Mouse (Mus musculus): ENCODE results near the gene Rpl36al. TPM values are rescaled to one million over a fixed set of nuclear protein-coding genes. Genes with fewer than 3 reads are reported as not detected.
"Not testable (repeated sequence)": the region's sequence is repeated elsewhere in the genome, so short reads cannot be mapped to it uniquely, and the experiment has no call there.

Gene Rpl36al
- total RNA-seq, 4 experiments from 2014 or later = 457 to 680 (median 548) TPM

DNA sequence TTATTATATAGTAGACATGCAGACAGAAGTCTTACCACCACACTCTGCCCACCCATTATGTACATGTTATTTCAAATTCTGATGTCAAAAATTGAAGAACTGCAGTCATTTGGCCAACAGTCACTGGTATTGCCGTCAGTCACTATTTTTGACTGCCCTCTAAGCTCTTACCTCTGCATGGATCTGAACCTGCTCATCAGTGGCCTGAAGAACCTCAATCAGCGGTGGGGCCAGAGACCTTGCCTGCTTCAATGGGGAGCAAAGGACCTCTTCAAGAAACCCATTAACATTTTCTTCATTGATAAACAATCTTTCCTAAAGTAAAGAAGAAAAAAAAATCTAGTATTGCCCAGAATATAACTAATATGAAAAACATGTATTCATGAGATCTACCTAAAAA is 8.8 kb upstream of the Rpl36al start:
- no peak for DNase-seq

- DNase-seq = no peak
These were observed 7.5 kb upstream of the Rpl36al start for GRCm38 (mm10) chr12:69191396-69191795.

GRCm38 (mm10) chr12:69190522-69190921 is 6.6 kb upstream of the Rpl36al start:
- DNase-seq = no peak

DNA sequence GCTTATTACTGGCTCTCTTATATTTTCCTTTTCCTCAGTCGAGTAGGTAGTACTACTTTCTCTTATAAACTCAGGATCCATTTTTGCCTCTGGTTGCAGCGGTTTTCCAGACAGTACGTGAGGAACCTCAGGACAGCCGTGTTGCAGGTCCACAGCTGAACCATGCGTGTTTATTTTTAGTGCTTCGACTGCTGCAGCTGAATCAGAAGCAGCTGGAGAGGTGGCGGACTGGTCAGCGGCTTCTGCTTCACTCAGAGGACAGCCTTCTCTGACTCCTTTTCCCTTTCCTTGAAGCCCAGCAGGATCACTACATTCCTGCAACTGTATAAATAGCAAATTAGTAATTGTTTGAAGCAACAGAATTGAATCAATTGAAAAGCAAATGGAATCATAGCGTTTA is 6.2 kb upstream of the Rpl36al start:
- no peak for DNase-seq

DNA sequence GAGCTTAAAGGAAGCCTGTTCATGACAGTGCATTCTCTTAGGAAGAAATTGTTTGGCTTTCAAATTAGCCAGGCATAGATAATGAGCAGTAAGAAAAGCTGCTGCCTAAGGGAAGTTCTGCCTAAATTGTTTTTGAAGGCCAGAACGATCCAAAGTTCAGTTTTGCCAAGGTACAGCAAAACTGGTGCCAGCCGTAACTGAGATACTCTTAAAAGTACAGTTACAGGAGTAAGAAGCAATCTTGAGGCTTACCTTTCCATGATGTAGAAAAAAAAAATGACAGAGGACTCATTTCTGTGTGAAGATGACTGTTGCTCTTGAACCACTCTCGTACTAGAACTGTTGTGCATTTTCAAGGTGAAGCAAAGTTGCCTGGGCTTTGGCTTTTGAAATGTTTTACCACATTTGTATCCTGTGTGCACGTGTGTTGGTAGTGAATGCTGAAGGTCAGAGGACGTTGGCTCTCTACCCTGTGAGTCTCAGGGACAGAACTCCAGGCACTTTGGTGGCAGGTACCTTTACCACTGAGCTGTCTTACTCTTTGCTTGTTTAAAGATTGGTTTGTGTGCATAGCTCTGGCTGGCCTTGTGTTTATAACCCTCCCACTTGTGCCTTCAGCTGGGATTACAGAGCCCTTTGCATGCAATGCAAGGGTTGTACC is 3.1 kb upstream of the Rpl36al start:
- DNase-seq = no peak

DNA sequence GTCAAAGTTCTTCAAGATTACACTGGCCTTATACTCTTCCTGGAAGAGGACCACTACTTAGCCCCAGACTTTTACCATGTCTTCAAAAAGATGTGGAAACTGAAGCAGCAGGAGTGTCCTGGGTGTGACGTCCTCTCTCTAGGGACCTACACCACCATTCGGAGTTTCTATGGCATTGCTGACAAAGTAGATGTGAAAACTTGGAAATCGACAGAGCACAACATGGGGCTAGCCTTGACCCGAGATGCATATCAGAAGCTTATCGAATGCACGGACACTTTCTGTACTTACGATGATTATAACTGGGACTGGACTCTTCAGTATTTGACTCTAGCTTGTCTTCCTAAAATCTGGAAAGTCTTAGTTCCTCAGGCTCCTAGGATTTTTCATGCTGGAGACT is 1.5 kb upstream of the Rpl36al start:
- DNase-seq = no peak

DNA sequence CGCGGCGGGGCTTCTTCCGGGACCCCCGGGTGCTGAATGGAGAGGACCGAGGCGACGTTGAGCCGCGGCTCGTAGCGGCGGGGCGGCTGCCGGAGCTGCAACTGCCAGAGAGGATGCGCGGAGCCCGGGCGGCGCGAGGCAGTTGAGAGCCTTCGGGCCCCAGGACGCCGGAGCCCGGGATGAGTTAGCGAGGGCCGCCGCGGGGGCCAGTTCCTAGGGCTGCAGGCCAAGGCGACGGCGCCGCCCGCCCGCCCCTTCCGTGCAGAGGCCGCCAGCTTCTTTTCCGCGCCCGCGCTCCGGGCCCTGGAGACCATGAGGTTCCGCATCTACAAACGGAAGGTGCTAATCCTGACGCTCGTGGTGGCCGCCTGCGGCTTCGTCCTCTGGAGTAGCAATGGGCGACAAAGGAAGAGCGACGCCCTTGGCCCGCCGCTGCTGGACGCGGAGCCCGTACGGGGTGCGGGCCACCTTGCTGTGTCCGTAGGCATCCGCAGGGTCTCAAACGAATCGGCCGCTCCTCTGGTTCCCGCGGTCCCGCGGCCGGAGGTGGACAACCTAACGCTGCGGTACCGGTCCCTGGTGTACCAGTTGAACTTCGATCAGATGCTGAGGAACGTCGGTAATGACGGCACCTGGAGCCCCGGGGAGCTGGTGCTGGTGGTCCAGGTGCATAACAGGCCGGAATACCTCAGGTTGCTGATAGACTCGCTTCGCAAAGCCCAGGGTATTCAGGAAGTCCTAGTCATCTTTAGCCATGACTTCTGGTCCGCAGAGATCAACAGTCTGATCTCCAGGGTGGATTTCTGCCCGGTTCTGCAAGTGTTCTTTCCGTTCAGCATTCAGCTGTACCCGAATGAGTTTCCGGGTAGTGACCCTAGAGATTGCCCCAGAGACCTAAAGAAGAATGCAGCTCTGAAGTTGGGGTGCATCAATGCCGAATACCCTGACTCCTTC is 736 bp upstream of the Rpl36al start:
- peak; percentile 44 for DNase-seq

DNA sequence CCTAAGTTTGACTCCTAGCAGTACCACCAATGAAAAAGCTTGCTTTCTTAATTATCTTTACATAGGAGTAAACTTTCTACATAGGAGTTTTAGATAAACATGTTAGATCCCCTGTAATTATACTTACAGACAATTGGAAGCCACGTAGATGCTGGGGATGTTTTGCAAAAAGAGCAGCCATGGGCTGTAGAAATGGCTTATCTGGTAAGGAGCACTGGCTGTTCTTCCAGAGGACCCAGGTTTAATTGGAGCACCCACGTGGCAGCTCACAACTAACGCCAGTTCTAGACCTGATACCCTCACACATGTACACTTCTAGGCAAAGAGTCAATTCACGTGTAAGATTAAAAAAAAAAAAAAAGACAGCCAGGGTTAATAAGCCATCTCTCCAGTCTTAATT is 2.1 kb downstream of the Rpl36al start:
- no peak for DNase-seq

DNA sequence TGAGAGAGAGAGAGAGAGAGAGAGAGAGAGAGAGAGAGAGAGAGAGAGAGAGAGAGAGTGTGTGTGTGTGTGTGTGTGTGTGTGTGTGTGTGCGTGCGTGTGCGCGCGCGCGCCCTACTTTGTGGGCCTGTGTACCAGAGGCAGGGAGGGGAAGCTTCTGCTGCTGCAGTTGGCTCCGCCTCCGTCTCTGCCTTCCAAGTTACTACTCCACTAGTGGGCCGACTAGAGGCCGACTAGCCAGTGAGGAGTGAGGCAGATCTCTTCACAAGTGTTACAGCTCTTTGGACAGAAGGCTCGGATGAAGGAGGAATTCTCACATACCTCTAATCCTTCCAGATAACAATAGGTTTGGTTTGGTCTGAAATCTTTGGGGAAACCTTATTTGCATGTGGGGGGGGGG is 4.5 kb downstream of the Rpl36al start:
- DNase-seq = no peak

- DNase-seq = no peak
These were observed 6.4 kb downstream of the Rpl36al start for GRCm38 (mm10) chr12:69177526-69177925.

DNA sequence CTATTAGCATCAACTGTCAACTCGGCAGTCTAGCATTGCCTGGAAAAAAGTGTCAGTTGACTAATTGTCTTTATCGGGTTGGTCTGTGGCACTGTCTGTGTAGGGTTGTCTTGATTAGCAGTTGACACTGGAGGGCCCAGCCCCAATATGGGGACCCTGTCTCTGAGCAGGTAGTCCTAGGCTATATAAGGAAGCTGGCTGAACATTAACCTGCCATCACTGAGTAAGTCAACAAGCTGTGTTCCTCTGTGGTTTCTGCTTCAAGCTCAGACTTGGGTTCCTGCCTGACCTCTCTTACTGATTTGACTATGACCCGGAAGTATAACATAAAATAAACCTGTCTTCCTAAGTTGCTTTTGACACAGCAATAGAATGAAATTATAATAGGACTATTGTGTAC is 7.9 kb downstream of the Rpl36al start:
- DNase-seq = no peak

- DNase-seq = no peak
These were observed 12.6 kb downstream of the Rpl36al start for GRCm38 (mm10) chr12:69171307-69171706.

DNA sequence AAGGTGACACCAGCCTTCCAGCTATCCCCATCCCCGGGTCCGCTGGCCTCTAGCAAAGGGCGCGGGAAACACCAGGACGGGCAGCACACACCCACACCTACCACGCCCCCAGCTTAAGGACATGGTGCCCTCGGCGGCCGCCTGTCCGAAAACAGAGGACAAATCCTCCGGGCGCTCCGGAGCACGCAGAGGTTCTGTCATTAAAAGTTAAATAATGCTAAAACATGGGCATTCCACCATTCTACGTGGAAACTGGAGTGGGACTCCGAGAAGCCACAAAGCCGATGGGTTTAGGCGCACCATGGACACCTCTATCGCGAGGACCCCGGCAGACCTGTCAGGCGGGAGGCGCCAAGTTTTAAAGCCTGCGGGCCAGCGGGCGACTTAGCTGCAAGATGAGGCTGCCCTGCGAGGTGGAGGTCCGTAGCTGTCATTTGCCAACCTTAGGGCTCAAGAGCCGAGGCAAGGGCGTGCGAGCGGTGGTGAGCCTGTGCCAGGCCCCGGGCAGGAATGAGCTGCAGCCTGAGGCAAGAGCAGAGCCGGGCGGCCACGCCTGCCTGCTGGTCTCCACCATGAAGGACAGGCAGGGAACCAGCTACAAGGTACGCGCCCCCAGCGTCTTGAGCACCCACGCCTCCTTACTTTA is 15.3 kb downstream of the Rpl36al start, which contains the start of gene Lrr1:
Gene Lrr1 (plus strand): TSS at position 354 of the 646 bp plus-strand sequence.
- peak; percentile 61 for DNase-seq

DNA sequence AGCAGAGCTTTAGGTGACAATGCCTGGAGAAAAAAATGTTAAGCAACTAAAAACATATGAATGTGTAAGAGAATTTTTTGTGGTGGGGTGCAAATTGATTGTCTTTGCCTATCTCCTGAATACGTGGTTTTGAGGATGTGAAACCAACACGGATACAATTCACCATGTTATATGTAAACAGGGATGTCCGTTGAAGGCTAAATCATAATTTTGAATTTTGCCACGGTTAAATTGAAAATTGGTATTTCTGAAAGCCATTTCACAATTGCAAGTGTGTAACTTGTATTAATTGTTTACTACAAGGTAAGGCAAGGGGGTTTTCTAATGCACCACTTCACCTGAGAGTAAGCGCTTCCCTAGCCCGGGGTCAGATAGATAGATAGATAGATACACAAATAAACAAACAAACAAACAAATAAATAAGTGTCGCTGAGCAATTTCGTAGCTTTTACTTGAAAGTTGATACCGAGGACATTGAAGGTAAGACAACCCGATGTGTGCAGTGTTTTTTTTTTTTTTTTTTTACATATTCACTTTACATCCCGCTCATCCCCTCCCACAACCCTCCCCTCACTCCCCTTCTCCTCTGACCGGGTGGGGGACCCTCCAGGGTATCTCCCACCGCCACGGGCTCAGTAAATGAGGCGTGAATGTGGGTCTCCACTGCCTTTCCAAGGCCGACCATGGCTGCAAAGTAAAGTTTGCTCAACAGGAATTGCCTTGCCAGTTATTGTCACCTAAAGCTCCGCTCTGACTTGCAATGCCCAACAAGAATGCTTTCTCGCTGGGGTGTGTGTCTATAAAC is 16.0 kb downstream of the Rpl36al start:
- no peak for DNase-seq

GRCm38 (mm10) chr12:69166861-69167581 is 16.9 kb downstream of the Rpl36al start:
- DNase-seq = not testable (repeated sequence)

- DNase-seq = no peak
These were observed 19.0 kb downstream of the Rpl36al start for GRCm38 (mm10) chr12:69164904-69165303.

DNA sequence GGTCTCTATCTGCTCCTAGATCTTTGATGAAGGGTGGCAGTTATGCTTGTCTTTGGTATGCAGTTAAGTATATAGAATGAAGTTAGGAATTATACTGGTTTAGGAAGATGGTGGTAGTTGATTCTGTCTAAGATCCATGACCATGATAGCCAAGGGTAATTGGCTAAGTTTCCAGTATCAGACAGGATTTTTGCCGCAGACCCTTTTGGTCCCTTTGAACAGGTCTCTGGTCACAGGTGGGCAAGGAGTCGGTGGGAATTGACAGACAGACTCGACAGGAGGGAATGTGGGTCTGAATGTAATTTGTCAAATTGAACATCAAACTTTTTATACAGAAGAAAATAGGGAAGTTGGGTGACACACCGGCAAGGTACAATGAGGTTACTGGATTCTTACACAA is 20.3 kb downstream of the Rpl36al start:
- DNase-seq = not testable (repeated sequence)

DNA sequence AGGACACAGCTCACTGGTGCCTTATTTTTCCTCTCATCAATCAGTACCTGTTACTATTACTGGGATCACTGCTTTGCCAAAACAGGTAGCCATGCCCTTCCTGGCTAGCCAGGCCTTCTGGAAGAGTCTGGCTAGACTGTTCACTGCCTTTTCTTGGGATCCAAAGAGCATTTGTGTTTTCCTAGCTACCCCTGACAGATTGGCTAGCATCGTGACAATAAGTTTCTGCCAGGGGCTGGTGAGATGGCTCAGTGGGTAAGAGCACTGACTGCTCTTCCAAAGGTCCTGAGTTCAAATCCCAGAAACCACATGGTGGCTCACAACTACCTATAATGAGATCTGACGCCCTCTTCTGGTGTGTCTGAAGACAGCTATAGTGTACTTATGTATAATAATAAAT is 23.2 kb downstream of the Rpl36al start:
- DNase-seq = not testable (repeated sequence)

DNA sequence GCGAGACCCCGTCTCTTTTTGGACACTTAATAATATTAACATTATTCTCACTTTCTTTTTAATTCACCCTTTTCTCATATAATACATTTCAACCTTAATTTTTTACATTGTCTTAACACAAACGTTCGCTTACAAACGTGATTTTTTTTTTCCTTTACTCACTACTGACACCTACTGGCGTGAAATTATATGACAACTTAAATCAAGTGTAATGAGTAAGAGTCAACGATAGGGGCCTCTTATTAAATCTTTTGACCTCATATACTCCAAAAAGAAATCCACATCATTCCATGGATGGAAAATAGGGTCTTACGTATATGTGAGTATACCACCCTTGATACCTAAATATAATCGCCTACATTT is 24.3 kb downstream of the Rpl36al start:
- no peak for DNase-seq

DNA sequence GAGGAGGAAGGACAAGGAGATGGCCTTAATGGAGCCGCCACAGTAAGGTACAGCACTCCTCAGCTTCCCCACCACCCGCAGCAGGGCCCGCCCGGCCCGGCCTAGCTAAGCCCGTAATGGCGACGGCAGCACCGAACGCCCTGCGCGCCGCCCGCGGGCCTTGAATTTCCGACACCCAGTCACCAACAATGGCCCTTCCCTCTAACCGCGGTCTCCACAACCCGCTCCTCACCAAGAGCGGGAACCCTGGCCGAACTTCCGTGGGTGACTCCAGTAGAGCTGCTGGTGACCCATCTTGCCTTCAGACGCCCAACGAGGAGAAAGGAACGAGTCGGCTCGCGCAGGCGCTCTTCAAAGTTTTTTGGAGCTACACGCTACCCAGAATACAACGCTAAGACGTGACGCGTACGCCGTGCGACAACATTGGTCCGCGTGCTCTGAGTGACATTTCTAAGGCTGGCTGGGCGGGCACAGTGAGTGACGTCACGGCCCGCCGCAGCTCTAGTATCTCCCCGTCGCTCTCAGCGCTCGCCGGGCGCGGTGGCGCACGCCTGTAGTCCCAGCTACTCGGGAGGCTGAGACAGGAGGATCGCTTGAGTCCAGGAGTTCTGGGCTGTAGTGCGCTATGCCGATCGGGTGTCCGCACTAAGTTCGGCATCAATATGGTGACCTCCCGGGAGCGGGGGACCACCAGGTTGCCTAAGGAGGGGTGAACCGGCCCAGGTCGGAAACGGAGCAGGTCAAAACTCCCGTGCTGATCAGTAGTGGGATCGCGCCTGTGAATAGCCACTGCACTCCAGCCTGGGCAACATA is 24.9 kb downstream of the Rpl36al start, which contains the start of gene Rps29:
Gene Rps29 (minus strand): TSS at position 422 of the 813 bp plus-strand sequence.
- peak; percentile 98 for DNase-seq

- DNase-seq = no peak
These were observed 25.5 kb downstream of the Rpl36al start for GRCm38 (mm10) chr12:69158366-69158764.

All from adrenal gland, adult 8-10 months (tissue).